Mouse (Mus musculus) lung, embryonic 15.5 days (tissue): ENCODE measurements around the gene Syne2. TPM values are rescaled to one million over a fixed set of nuclear protein-coding genes. Genes with fewer than 3 reads are reported as not detected.
"Not testable (repeated sequence)": the region's sequence is repeated elsewhere in the genome, so short reads cannot be mapped to it uniquely, and the experiment has no call there.

Experiments
- ATAC-seq: fragments of 200-750 bp; cut with Nextera tagmentation; 2 replicates; pipeline ENCODE4 v1.8.0; 2017; ENCODE audit warnings: moderate number of reproducible peaks, borderline replicate concordance; ENCODE audit not compliant: low FRiP score, low TSS enrichment; ENCODE audit errors: extremely low read depth
- H3K27ac ChIP-seq: fragments of 300-500 bp; sonication (generic); 2 replicates; pipeline ENCODE4 v1.5.1; 2015; ENCODE audit warnings: moderate library complexity, mild to moderate bottlenecking, inconsistent platforms
- H3K27me3 ChIP-seq: fragments of 300-500 bp; sonication (generic); 2 replicates; pipeline ENCODE4 v1.6.1; 2015; ENCODE audit warnings: inconsistent platforms
- H3K36me3 ChIP-seq: fragments of 300-500 bp; sonication (generic); 2 replicates; pipeline ENCODE4 v1.6.1; 2015; ENCODE audit warnings: inconsistent platforms
- H3K4me1 ChIP-seq: fragments of 300-500 bp; sonication (generic); 2 replicates; pipeline ENCODE4 v1.6.1; 2015; ENCODE audit warnings: inconsistent platforms
- H3K4me2 ChIP-seq: fragments of 300-500 bp; sonication (generic); 2 replicates; pipeline ENCODE4 v1.6.1; 2015; ENCODE audit warnings: inconsistent platforms, mild to moderate bottlenecking, moderate library complexity
- H3K4me3 ChIP-seq: fragments of 300-500 bp; sonication (generic); 2 replicates; pipeline ENCODE4 v1.5.1; 2015; ENCODE audit warnings: mild to moderate bottlenecking, inconsistent platforms
- H3K9ac ChIP-seq: fragments of 300-500 bp; sonication (generic); 2 replicates; pipeline ENCODE4 v1.6.1; 2015; ENCODE audit warnings: inconsistent platforms
- H3K9me3 ChIP-seq: fragments of 300-500 bp; sonication (generic); 2 replicates; pipeline ENCODE4 v1.6.1; 2016; ENCODE audit warnings: inconsistent platforms
- WGBS: fragments of 180-500 bp; shearing (Covaris S2); methylation state at CpG from one replicate; pipeline ENCODE4 v1.1.7; 2015; 5-methylcytosine and 5-hydroxymethylcytosine counted together
- microRNA-seq: library from miRNA; unstranded; fragments of <30 nt; microRNA quantifications from one replicate; pipeline ENCODE4, GENCODE M21; 2016
- polyA plus RNA-seq: library from polyadenylated mRNA; unstranded; fragments of >200 nt; fragmentation: Nextera tagmentation; extraction: Ambion mirVana; gene quantifications from 2 replicates; pipeline ENCODE4 v1.2.1, GENCODE M21; 2015

Syne2 gene
- polyA plus RNA-seq, 1 experiment from 2014 or later = 67.2 TPM

DNA sequence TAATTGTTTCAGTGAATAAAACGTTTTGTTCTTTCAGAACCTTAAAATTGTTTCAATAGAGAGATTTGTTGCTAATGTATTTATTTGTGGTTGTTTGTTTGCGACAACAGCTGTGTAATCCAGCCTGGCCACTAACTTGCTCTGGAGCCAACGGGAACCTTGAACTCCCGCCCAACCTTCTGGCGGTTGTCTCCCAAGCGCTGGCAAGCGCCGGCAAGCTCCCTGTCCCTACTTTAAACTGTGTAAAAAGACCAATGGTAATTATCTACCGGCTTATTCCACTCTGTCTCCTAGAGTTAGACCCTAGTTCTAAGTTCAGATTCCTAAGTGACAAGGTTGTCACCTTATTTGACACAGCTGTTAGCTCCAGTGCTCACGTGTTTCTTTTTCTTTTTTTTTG, 310.9 kb downstream of the Syne2 start:
- WGBS = 60% methylated on average over 10 of the region's 10 CpGs
- Histone ChIP-seq H3K27me3 (no peaks in the 10 kb centered on the region), H3K36me3 (no peaks in the 10 kb centered on the region), H3K4me3 (no peak overlapping the region), H3K27ac (no peak overlapping the region), H3K9me3 (no peaks in the 10 kb centered on the region), H3K4me1 (peaks cover 15% of the 10 kb centered on the region; the same call in 1 of the 2 replicates), H3K4me2 (no peak overlapping the region), H3K9ac (no peak overlapping the region)
- no peak for ATAC-seq

GRCm38 (mm10) chr12:76130281-76130680, 312.3 kb downstream of the Syne2 start:
- no peak for ATAC-seq
- H3K9ac ChIP-seq = no peak overlapping the region
- WGBS = 30% methylated on average over 4 of the region's 4 CpGs
- no peaks in the 10 kb centered on the region for H3K27me3 ChIP-seq
- H3K4me2 ChIP-seq = no peak overlapping the region
- peaks cover 18% of the 10 kb centered on the region; the same call in 1 of the 2 replicates for H3K4me1 ChIP-seq
- H3K4me3 ChIP-seq = no peak overlapping the region
- H3K9me3 ChIP-seq = no peaks in the 10 kb centered on the region
- H3K27ac ChIP-seq = no peak overlapping the region
- no peaks in the 10 kb centered on the region for H3K36me3 ChIP-seq

- Histone ChIP-seq H3K4me2 (no peak overlapping the region), H3K27ac (no peak overlapping the region), H3K27me3 (no peaks in the 10 kb centered on the region), H3K9me3 (no peaks in the 10 kb centered on the region), H3K4me3 (no peak overlapping the region), H3K4me1 (peaks cover 18% of the 10 kb centered on the region; the same call in 1 of the 2 replicates), H3K9ac (no peak overlapping the region), H3K36me3 (no peaks in the 10 kb centered on the region)
- WGBS = 79% methylated on average over 6 of the region's 6 CpGs
- ATAC-seq = no peak
Measured at GRCm38 (mm10) chr12:76130891-76131290, 313.0 kb downstream of the Syne2 start.

DNA sequence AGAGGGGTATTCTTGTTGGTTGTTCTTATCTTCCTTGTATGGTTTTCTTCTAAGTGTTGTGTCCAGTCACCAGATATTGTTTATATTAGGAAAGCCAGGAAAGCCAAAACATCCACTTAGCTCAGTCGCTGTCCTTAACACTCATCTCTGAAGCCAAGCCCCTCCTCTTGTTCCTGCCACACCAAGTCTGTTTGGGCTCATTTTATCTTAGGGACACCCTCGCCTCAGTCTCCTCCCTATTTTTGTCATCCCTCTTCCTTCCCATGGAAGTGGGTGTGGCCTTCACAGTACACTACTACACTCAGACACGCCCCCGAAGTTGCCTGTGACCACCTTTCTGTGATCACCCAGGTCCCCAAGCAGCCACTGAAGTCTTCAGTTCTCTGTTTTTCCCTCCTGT, 314.7 kb downstream of the Syne2 start:
- no peak overlapping the region for H3K4me2 ChIP-seq
- 51% methylated on average over 4 of the region's 4 CpGs for WGBS
- H3K27me3 ChIP-seq = no peaks in the 10 kb centered on the region
- no peak overlapping the region for H3K4me3 ChIP-seq
- no peaks in the 10 kb centered on the region for H3K9me3 ChIP-seq
- H3K4me1 ChIP-seq = peaks cover 25% of the 10 kb centered on the region; the same call in 1 of the 2 replicates
- H3K9ac ChIP-seq = no peak overlapping the region
- no peak overlapping the region for H3K27ac ChIP-seq
- peak; percentile 88 for ATAC-seq
- H3K36me3 ChIP-seq = no peaks in the 10 kb centered on the region

DNA sequence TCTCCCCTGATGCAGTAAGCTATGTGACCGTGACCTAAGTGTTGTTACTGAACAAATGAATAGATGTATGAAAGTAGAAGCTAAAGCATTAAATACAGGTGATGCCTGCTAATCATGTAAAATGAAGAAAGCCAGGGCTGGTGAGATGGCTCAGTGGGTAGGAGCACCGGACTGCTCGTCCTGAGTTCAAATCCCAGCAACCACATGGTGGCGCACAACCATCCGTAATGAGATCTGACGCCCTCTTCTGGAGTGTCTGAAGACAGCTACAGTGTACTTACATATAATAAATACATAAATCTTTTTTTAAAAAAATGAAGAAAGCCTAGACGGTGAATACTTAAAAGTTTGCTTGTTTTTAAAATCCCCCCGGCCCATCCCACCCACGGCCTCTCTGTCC, 315.1 kb downstream of the Syne2 start:
- not testable (repeated sequence) for H3K4me2 ChIP-seq, H3K4me3 ChIP-seq, H3K27me3 ChIP-seq, ATAC-seq, H3K36me3 ChIP-seq, H3K27ac ChIP-seq, H3K9me3 ChIP-seq, H3K9ac ChIP-seq
- WGBS = 78% methylated on average over 9 of the region's 9 CpGs
- peaks cover 25% of the 10 kb centered on the region; the same call in 1 of the 2 replicates for H3K4me1 ChIP-seq

DNA sequence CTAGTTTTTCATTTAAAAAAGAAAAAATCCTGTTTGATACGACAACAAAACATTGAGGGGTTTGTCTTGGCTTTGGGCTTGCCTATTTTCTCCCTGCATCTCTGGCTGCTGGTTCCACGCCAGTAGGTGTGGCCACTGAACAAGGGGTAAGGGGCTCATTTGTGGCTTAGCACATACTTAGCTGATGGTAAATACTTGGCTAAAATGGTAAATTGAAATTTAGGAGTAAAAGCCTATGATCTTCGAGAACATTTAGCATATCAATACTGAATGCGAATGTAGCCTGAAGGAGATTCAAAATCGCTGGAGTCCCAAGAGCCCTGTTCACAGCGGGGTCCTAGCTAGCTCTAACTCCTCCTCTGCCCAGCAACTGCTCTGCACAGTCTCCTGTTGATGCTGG, 318.8 kb downstream of the Syne2 start:
- 36% methylated on average over 6 of the region's 6 CpGs for WGBS
- H3K4me3 ChIP-seq = no peak overlapping the region
- H3K4me2 ChIP-seq = no peak overlapping the region

GRCm38 (mm10) chr12:76152389-76152788, 334.5 kb downstream of the Syne2 start:
- not testable (repeated sequence) for H3K27ac ChIP-seq, ATAC-seq, H3K36me3 ChIP-seq, H3K9me3 ChIP-seq, H3K4me1 ChIP-seq, H3K27me3 ChIP-seq
- H3K9ac ChIP-seq = peak overlapping the region; percentile 19; the same call in 1 of the 2 replicates
- peak overlapping the region; percentile 60 for H3K4me2 ChIP-seq
- WGBS = 8% methylated on average over 30 of the region's 30 CpGs
- H3K4me3 ChIP-seq = peak overlapping the region; percentile 36

More for the DNA sequence above, 318.8 kb downstream of the Syne2 start:
- ATAC-seq = no peak
- no peaks in the 10 kb centered on the region for H3K9me3 ChIP-seq
- no peaks in the 10 kb centered on the region for H3K36me3 ChIP-seq
- no peak overlapping the region for H3K9ac ChIP-seq
- H3K27ac ChIP-seq = no peak overlapping the region
- peaks cover 17% of the 10 kb centered on the region; the same call in 1 of the 2 replicates for H3K4me1 ChIP-seq
- H3K27me3 ChIP-seq = no peaks in the 10 kb centered on the region

Small RNA genes lying within 50 kb of the gene (microRNA-seq; reads per million reads assigned to microRNA genes)
- gene Mir5101 = 1.7 reads per million

Other genes with a start within 250 kb of the Syne2 start
- 13.3 and 13.9 TPM in 2 replicates for gene Ppp2r5e, start 221.9 kb upstream of the Syne2 start, polyA plus RNA-seq
- 10.7 and 11.1 TPM in 2 replicates for gene Wdr89, start 148.6 kb upstream of the Syne2 start, polyA plus RNA-seq
- 15.5 and 15.6 TPM in 2 replicates for gene Sgpp1, start 82.4 kb upstream of the Syne2 start, polyA plus RNA-seq